Mouse (Mus musculus): ENCODE data around the gene Atg2a. TPM values are rescaled to one million over a fixed set of nuclear protein-coding genes. Genes with fewer than 3 reads are reported as not detected.
"Not testable (repeated sequence)": the region's sequence is repeated elsewhere in the genome, so short reads cannot be mapped to it uniquely, and the experiment has no call there.

Atg2a gene
- total RNA-seq, 2 experiments from 2014 or later = 37.4 to 40.1 TPM

- no peak; the same call in 1 of the 2 replicates for TF ChIP-seq CTCF (IDR thresholded peaks at IDR 0.05)
- intact Hi-C loops (cut with DNase I) = no loop called here
- H3K27ac ChIP-seq = no peak overlapping the region
- H3K4me3 ChIP-seq = no peak overlapping the region
- no peak for DNase-seq (ENCODE audit: extremely low spot score in 1 of 2, low spot score in 2 of 2)
These were observed 48.3 kb downstream of the Atg2a start for GRCm38 (mm10) chr19:6289696-6290238.

DNA sequence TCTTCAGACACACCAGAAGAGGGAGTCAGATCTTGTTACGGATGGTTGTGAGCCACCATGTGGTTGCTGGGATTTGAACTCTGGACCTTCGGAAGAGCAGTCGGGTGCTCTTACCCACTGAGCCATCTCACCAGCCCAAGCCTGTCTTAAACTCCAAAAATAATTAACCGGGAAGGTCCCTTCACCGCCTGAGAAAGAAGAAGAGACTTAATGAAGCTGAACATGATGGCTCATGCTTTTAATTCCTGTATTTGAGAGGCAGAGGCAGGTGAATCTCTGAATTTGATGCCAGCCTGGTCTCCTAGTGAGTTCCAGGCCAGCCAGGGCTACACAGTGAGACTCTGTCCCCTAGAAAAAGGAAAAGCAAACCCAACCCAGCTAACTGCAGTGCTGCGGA is 49.2 kb downstream of the Atg2a start:
- H3K27ac ChIP-seq; DNase-seq (ENCODE audit: extremely low spot score in 1 of 2, low spot score in 2 of 2); H3K4me3 ChIP-seq; intact Hi-C loops (cut with DNase I): not testable (repeated sequence)

- H3K27ac ChIP-seq = peak overlapping the region; percentile 24; the same call in 1 of the 2 replicates
- intact Hi-C loops (cut with DNase I) = no loop called here
- TF ChIP-seq CTCF (IDR thresholded peaks at IDR 0.05) = no peak
- no peak overlapping the region for H3K4me3 ChIP-seq
- DNase-seq (ENCODE audit: extremely low spot score in 1 of 2, low spot score in 2 of 2) = no peak
These were observed 49.8 kb downstream of the Atg2a start for GRCm38 (mm10) chr19:6291117-6291781.

GRCm38 (mm10) chr19:6292262-6292661 is 50.8 kb downstream of the Atg2a start:
- no peak overlapping the region for H3K4me3 ChIP-seq
- DNase-seq (ENCODE audit: extremely low spot score in 1 of 2, low spot score in 2 of 2) = no peak
- intact Hi-C loops (cut with DNase I) = no loop called here
- H3K27ac ChIP-seq = no peak overlapping the region
- no peak for TF ChIP-seq CTCF (IDR thresholded peaks at IDR 0.05)

- TF ChIP-seq CTCF (IDR thresholded peaks at IDR 0.05) = no peak
- no peak overlapping the region for H3K4me3 ChIP-seq
- H3K27ac ChIP-seq = no peak overlapping the region
- intact Hi-C loops (cut with DNase I) = no loop called here
- DNase-seq (ENCODE audit: extremely low spot score in 1 of 2, low spot score in 2 of 2) = no peak
These were observed 52.8 kb downstream of the Atg2a start for GRCm38 (mm10) chr19:6294301-6294700.

DNA sequence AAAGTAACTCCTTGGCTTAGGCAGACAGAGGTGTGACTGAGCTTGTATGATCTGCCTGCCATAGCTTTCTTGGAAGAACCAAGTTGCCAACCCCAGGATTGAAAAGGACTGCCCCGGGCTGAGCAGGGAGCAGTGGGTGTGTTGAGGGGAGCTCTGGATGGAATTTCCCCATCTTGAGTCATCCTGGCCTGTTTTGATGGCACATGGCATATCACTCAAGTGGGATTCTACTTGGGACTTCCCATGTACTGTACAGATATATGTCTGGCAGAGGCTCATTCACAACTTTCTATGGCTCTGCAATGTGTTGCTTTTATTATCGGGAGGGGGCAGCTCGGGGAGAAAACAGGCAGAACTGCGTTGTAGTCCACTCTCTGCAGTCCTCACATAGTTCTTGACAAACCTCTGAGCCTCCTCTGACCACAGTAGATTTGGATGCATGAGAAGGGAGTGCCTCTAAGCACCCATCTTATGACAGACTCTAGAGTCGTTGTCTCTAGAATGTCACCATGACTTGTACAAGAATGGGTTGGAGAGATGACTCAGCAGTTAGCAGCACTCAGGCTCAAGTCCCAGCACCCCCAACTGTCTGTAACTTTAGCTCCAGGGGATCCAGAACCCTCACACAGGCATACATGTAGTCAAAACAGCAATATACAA is 55.2 kb downstream of the Atg2a start:
- no peak for TF ChIP-seq CTCF (IDR thresholded peaks at IDR 0.05)
- Histone ChIP-seq H3K27ac (no peak overlapping the region), H3K4me3 (no peak overlapping the region)
- intact Hi-C loops (cut with DNase I) = no loop called here
- no peak for DNase-seq (ENCODE audit: extremely low spot score in 1 of 2, low spot score in 2 of 2)

DNA sequence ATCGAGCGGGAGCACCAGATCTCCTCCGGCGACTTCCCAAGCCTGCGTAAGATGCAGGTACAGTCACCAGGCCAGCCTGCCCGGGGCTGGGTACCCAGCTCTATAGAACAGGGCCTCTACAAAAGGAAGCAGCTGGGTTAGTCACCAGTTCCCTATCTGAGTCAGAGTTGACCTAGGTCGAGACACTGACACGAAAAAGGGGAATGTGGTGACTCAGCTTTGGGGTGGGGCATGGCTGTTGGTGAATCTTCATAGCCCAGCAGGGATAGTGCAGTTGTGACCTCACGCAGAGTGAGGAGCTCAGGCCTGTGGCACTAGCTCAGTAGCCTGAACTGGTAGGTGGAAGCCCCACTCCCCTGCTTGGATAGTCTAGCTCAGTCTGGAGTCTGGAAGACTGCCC is 56.2 kb downstream of the Atg2a start:
- DNase-seq (ENCODE audit: extremely low spot score in 1 of 2, low spot score in 2 of 2) = no peak
- Histone ChIP-seq H3K4me3 (no peak overlapping the region), H3K27ac (no peak overlapping the region)
- no peak for TF ChIP-seq CTCF (IDR thresholded peaks at IDR 0.05)
- intact Hi-C loops (cut with DNase I) = loop anchor here (2.0 kb wide), 1 partner anchor 17 kb away; no protein-coding TSS in a partner anchor

DNA sequence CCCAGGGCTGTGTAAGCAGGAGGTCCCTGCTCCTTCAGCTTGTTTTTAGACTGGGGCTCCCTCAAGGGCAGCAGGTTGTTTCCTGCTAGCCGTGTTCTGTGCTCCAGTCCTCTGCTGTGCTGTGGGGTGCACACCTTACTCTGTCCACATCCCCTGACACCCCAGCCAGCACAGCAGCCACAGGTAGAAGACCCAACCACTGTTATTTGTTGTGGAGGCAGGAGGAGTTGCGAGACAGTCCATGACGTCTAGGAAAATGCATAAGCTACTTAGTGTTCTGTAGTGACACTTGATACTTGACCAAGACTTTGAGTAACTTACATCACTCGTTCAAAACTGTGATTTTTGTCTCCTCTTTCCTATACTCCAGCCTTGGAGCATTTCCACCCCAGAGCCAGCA is 57.5 kb downstream of the Atg2a start:
- TF ChIP-seq CTCF (IDR thresholded peaks at IDR 0.05) = no peak
- no peak for DNase-seq (ENCODE audit: extremely low spot score in 1 of 2, low spot score in 2 of 2)
- Histone ChIP-seq H3K27ac (no peak overlapping the region), H3K4me3 (no peak overlapping the region)
- intact Hi-C loops (cut with DNase I) = loop anchor here (2.0 kb wide), 1 partner anchor 18 kb away; no protein-coding TSS in a partner anchor

DNA sequence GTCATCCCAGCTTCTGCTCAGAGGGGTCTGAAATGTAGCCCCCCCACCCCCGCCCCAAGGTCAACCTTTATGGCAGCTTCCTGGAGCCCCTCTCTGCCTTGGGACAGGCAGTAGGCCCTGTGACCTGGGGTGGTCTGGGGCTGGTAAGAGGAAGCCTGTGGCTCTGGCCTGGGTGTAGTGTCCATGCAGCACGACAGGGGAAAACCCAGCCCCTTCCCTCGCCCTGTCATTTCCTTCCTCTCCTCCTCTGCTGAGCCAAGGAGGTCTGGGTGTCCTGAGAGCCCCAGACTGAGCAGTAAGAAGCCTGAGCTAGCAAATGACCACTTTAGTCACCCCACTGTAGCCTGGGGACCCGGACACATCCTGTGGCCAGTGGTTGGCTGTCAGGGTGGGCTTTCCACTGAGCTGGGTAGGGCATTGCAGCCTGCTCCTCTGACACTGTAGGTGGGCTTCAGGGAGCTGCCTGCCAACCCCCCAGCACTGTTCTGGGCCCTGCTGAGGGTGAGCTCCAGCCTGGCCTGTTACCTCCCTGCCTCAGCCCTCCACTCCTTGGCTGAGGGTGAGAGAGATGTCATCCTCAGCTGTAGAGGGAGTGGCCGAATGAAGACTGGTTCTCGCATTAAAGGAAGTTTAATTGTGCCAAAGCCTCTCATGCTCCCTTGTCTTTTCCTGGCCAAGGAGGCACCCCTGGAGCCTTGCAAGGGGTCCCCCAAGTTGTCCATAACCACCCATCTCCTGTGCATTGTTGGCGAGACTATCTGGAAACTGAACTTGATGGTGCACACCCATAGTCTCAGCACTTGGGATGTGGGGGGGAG is 58.2 kb downstream of the Atg2a start:
- Histone ChIP-seq H3K4me3 (no peak overlapping the region), H3K27ac (no peak overlapping the region)
- DNase-seq (ENCODE audit: extremely low spot score in 1 of 2, low spot score in 2 of 2) = no peak
- TF ChIP-seq CTCF (IDR thresholded peaks at IDR 0.05) = no peak
- intact Hi-C loops (cut with DNase I) = loop anchor here (2.0 kb wide), 1 partner anchor 19 kb away; no protein-coding TSS in a partner anchor

- intact Hi-C loops (cut with DNase I) = no loop called here
- no peak for DNase-seq (ENCODE audit: extremely low spot score in 1 of 2, low spot score in 2 of 2)
- H3K27ac ChIP-seq = 0 out of 2 replicates have a peak overlapping the region, but pooled peaks have one; percentile 6
- H3K4me3 ChIP-seq = no peak overlapping the region
- no peak for TF ChIP-seq CTCF (IDR thresholded peaks at IDR 0.05)
These were observed 59.0 kb downstream of the Atg2a start for GRCm38 (mm10) chr19:6300402-6300841.

GRCm38 (mm10) chr19:6302114-6302513 is 60.6 kb downstream of the Atg2a start:
- intact Hi-C loops (cut with DNase I) = no loop called here
- no peak for TF ChIP-seq CTCF (IDR thresholded peaks at IDR 0.05)
- no peak for DNase-seq (ENCODE audit: extremely low spot score in 1 of 2, low spot score in 2 of 2)
- H3K4me3 ChIP-seq = no peak overlapping the region
- peak overlapping the region; percentile 8 for H3K27ac ChIP-seq

DNA sequence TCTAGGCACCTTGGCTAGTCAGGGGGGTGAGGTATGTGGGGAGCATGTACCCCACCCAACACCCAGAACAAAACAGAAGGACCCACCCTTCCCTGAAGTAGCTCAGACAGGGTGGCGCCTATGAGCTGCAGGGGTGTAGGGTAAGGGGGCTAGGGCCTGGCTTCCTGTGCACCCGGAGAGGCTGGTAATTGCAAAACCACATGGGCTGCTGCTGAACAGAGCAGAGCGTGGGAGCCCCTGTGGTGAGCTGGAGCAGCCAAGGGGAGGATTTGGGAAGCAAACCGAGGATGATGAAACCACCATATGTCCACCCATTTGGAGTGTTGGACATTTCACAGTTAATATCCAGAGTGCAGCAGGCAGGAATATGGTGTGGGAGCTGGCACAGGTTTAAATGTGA is 61.1 kb downstream of the Atg2a start:
- peak in 1 of 2 experiments; percentile 41 for DNase-seq (ENCODE audit: extremely low spot score in 1 of 2, low spot score in 2 of 2)
- no peak for TF ChIP-seq CTCF (IDR thresholded peaks at IDR 0.05)
- H3K4me3 ChIP-seq = no peak overlapping the region
- peak overlapping the region; percentile 16 for H3K27ac ChIP-seq
- intact Hi-C loops (cut with DNase I) = no loop called here
